Mouse (Mus musculus): ENCODE results near the gene Tram2. TPM values are rescaled to one million over a fixed set of nuclear protein-coding genes. Genes with fewer than 3 reads are reported as not detected.
A peak's percentile ranks its signal among the peaks of the same experiment; 100 is the strongest.

Gene Tram2
- total RNA-seq, 2 experiments from 2014 or later: 1.0 to 1.1 TPM

DNA sequence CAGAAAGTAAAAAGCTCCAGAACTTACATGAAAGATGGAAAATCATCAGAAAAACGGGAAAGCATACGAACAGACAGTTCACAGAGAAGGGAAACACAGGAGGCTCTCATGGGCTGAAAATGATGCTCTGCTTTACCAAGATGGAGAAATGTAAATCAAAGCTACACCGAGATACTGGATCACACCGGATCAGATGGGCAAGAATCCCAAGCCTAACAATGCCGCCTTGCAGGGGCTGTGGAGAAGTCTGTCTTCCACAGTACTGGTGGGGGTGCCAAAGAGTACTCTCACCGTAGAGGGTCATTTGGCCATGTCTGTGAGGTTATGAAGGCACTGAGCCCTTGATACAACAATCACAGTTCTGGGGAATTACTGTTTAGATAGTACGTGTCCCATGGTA is 52.5 kb downstream of the Tram2 start:
- no peak for DNase-seq (ENCODE audit: low spot score in 2 of 2)

DNA sequence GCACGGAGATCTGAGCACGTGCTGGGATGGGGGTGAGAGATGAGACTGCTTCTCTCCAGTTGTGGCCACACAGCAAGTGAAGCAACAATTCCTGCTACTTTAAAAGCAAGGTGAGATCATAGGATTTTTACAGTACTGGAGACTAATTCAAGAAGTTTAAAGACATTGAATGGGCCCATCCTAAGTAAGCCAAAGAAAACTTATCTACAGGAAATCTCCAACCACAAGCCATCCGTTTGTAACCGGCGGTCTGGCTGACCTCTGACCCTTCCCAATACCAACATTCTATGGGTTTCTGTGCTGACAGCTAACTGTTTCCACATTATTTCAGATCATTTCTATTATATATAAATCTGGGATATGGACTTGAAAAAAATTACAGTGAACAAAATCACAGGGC is 53.8 kb downstream of the Tram2 start:
- no peak for DNase-seq (ENCODE audit: low spot score in 2 of 2)

GRCm38 (mm10) chr1:21023101-21023500 is 55.9 kb downstream of the Tram2 start:
- no peak for DNase-seq (ENCODE audit: low spot score in 2 of 2)

DNA sequence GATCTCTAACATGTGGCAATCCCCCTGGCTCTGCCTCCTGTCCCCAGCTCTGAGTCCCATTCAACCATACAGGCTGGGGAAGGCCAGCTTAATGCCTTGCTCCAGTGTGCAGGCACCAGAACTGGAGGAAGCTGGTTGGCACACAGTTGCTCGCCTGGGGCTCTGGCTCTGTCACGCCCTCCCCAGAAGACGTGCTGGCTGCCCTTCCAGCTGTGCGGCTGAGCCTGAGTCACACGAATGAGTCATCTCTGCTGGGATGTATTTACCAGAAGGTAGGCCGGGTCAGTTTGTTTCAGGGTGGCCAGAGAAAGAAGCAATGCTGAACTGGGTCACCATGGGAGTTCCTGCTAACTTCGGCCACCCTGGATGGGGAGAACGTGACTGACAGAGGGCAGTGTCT is 64.6 kb downstream of the Tram2 start:
- peak in 1 of 2 experiments; percentile 21 for DNase-seq (ENCODE audit: low spot score in 2 of 2)

DNA sequence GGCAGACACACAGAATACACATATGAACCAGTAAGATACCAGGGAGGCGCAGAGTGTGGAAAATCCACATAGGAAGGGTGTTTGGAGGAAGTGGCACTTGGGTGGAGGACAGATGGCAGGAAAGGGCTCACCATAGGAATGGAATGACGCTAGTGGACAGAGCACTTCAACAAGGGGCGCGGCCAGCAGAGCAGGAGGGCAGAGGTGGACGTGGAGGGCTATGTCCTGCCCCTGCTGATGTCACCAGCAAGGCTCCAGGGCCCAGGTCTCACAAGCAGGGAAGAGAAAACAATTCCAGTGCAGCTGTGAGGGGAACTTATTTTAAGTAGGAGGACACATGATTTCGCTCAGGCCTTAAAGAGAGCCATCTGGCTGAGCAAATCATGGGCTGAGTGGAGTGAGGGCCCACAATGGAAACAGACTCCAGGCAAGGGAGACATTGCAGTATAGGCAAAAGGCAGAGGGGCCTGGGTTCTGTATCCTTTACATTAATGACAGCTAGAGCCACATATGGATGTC is 68.7 kb downstream of the Tram2 start:
- no peak for DNase-seq (ENCODE audit: low spot score in 2 of 2)

DNA sequence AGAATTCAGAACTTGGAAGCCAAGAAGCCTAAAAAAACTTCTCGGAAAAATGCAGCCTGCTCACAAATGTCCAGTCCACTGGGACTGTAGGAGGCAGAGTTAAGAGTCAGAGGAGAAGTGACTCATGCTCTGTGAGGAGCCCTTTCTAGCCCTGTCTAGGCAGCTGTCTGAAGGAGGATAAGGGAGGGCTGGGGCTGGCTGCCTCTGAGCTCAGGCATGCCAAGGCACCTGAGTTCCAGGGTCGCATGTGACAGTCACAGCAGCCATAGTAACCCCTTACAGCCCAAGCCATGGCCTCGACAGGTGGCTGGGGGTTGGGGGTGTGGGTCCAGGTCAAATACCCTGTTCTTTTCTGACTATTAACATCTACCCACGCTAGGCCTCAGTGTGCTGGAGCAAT is 70.1 kb downstream of the Tram2 start:
- DNase-seq (ENCODE audit: low spot score in 2 of 2): no peak

DNA sequence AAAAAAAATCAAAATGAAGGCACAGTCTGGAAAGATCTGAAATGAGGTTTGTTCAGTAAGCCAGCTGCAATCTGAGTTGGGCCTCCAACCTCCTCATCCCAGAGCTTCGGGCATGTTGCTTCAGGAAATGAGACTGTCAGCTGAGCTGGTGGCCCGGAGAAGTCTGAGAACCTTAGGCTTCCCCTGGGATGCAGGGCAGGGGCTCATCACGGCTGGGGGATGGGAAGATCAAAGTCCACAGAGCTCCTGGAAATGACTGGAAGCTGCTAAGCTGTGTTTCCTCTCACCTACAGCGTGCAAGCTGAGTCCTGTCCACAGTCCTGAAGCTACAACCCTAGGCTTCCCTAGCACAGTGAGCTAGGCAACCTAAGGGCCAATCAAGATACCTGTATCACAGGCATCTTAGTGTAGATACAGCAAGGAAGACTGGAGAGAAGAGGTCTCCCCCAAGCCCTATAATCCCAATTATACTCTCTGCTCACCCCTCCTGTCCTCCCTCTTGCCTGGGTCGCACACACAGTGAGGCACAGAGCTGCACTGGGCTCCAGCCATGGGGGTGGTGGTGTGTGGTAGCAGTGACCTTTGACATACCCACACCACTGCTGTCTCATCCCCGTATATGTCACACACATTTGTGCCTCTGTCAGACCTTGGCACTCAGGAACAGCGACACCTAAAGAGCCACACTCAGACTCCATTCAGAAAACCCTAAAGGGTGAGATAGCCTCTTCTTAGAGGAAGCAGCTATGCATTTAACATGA is 70.9 kb downstream of the Tram2 start:
- no peak for DNase-seq (ENCODE audit: low spot score in 2 of 2)

DNA sequence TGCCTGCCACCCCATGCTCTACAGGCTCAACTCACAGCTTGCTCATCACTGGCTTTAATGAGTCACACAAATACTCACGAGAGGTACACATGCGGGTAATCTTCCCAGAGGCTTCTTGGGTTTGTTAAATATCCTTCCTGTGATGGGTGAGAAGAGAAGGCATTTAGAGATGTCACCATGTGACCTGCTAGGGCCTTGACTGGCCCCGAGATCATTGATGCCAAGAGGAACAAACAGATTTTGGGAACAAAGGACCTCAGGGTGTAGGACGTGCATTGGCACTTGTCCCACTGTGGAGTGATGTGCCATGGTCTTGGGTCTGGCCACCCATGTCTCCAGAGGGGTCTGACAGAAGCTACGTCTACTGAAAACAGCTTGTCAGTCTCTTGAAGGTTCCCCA is 72.3 kb downstream of the Tram2 start:
- DNase-seq (ENCODE audit: low spot score in 2 of 2): no peak

DNA sequence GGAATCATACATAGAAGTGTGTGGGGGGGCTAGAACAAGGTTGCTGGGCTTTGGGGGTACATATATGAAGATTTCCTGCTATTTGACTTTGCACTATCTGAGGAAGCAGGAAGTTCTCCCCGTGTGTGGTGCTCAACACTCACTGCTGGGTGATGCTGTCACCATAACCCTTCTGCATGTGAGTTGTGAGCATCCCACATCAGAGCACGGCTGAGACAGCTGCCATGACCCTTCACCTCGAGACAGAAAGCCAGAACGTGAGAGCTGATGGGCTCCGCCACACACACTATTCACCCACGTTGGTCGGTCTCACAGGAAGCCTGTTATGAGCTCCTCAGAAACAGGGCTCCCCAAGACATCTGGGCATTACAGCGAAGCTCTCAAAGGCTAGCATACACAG is 74.4 kb downstream of the Tram2 start:
- no peak for DNase-seq (ENCODE audit: low spot score in 2 of 2)

DNA sequence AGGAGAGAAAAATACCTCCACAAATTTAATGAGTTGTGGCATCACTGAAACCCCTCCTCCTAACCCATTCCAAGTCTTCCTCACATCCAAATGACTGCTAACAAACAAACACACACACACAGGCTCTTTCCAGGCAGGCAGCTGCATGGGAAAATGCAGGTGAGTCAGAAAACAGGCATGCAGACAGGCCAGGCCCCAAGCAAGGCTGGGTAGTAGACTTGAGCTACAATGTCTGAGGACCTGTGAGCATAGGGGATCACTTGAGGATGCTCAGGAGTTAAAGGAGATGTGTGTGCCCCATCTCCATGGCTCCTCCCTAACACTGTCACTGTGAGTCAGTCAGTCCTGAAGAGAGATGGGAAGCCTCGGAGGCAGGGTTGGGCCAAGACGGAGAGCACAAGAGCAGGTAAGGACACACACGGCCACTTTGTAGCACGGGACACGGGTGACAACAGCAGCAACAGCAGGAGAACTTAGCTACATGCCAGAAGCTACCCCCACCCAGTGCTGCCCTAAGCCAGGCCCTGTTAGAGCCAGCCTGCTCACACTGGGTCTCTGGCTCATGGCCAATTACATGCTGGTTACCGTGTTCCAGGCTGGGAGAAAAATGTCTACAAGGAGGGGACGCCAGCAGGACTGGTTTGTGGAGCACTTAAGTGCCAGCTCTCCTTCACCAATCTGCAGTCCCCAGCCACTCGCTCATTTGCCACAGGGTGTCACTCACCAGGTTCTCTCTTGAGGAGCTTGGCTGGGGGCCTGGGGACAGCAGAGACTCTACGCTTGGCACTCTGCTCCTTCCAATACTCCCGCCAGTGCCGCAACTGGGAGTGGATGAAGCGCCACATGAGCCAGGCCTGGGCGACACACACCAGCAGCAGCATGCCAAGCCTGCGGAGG is 76.5 kb downstream of the Tram2 start:
- no peak for DNase-seq (ENCODE audit: low spot score in 2 of 2)

- DNase-seq (ENCODE audit: low spot score in 2 of 2): no peak
These were observed 81.1 kb downstream of the Tram2 start for GRCm38 (mm10) chr1:20997881-20998389.

DNA sequence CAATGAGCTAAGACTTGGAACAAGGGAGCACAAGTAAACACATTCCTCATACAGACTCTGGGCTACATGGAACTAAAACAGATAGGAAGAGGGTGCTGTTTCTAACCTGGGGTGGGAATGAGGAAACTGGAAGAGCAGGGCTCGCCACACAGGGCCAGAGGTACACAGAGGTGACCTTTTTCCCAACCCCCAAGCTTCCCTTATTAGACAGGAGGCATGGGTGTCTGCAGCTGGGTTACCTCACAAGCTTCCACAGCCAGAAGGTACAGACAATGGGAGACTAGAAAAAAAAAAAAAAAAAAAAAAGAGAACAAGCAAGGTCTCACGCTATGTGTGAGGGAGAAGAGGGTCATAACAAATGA is 81.7 kb downstream of the Tram2 start:
- DNase-seq (ENCODE audit: low spot score in 2 of 2): no peak

DNA sequence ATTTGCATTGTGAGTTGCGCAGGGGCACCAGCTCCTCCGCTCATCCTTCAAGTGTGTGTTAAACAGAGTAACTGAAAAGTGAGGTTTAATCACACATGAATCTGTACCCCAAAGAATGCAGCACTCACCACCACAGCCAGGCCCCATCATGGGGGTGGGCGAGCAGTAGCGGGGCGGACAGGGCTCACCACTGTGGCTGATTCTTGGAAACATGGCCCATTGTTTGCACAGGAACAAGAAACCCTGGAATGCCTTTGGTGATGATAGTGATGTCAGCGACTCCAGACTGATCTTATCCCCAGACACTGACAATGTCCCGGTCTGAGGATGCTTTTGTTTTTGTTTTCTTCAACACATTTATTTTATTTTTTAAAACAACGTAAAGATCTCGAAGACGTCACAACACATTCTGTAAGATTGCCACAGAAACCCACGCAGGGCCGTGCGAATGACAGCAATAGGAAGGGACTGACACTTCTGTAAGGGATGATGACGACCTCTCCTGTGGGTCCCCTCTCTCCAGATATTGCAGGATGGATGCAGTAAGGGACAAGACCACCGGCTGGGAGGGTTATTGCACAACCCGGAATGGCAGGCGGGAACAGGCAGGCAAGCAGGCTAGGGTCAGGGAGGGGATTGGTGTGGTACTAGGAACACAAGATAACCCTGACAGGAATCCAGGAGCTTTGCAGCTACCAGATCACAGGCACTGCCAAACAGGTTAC is 82.3 kb downstream of the Tram2 start:
- DNase-seq (ENCODE audit: low spot score in 2 of 2): no peak

DNA sequence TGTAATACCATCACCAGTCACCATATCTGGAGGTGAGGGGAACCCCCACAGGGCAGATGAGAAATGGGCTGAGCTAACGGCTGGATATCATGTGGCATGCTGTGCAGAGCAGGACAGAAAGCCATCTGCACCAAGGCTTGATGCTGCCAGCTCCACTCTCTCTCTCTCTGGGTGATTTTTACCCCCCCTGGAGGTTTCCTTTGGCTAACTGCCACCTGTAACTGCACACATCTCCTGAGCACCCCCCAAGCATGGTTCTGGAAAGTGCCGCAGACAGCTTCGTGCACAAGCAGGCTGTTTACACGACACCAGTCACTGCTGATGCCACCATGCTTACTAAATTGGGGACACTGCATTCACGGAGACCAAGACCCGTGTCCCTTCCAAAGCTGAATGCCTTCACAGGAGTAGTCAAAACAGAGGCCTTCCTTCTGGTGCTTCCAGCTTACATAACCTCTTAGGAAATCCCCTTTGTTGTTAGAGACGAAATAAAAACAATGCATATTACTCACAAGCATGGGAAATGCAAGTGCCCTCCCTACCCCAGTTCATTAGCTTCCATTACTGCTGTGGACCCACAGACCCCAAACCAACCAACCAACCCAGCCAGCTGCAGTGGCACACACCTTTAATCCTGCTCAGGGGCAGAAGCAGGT is 83.6 kb downstream of the Tram2 start:
- DNase-seq (ENCODE audit: low spot score in 2 of 2): no peak

- no peak for DNase-seq (ENCODE audit: low spot score in 2 of 2)
These were observed 84.7 kb downstream of the Tram2 start for GRCm38 (mm10) chr1:20994338-20994737.

- DNase-seq (ENCODE audit: low spot score in 2 of 2): no peak
These were observed 85.3 kb downstream of the Tram2 start for GRCm38 (mm10) chr1:20993690-20994089.

DNA sequence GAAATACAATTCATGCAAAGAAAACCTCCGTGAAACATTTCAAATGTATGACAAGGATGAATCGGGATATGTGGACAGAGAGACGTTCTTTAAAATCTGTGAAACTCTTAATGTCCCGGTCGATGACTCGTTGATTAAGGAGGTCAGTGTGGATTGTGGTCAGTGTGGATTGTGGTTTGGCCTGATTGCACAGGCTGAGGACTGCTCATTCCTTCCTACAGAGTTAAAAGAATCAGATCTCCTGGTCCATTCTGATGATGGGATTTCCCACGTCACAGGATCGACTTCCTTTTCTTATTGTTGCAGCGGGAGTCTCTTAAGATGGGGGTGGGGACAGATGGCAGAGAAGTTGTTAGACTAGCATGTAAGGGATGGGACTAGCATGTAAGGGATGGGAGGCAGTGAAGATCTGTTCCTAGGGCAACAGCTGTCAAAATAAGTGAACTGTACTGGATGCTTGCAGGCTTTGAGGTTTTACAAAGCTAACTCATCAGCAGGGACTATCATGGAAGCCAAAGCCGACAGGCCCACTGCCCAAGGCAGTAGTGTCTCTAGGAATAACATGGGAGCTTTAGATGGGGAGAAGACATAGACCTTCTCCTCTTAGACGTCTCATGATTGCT is 89.5 kb downstream of the Tram2 start:
- DNase-seq (ENCODE audit: low spot score in 2 of 2): no peak

DNA sequence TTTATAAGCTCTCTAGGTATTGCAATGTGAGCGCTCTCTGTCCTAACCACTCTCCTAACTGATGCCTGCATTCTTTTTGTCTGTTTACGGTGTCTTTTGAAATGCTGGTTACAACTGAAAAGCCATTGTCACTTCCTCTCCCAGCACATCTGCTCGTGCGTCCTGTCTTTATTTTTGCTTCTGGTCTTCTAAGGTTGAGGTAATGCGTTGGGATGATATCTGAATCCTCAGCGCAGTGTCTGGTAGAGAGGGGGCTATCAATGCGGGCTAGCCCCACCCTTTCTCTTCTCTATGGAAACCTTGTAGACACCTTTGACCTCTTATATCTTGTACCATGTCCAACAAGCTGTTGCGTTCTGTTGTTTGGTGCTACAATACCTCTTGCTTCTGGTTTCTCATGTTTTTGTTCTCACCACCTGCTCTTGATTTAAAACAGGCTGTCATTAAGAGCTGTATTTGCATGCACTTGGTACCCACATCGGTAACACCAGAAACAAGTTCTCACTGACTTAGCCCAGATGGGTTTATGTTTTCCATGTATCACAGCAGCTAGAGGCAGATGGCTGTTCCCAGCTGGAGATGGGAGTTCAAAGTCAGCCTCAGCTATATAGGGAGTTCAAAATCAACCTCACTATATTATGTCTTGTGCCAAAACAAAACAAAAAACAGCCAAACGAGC is 92.5 kb downstream of the Tram2 start:
- DNase-seq (ENCODE audit: low spot score in 2 of 2): no peak

GRCm38 (mm10) chr1:20984582-20984981 is 94.4 kb downstream of the Tram2 start:
- DNase-seq (ENCODE audit: low spot score in 2 of 2): no peak

- no peak for DNase-seq (ENCODE audit: low spot score in 2 of 2)
These were observed 94.9 kb downstream of the Tram2 start for GRCm38 (mm10) chr1:20984103-20984502.

Measured in left cerebral cortex, adult 18-20 months (tissue).